Mouse (Mus musculus): ENCODE measurements around the gene Hdac4. TPM values are rescaled to one million over a fixed set of nuclear protein-coding genes. Genes with fewer than 3 reads are reported as not detected.

Hdac4 gene
- total RNA-seq, 2 experiments from 2014 or later = 45.9 to 95.4 TPM

- peak; percentile 52 to 57 for DNase-seq (ENCODE audit: low spot score in 2 of 2)
Observed at GRCm38 (mm10) chr1:92179489-92180006, 16.0 kb downstream of the Hdac4 start.

GRCm38 (mm10) chr1:92179070-92179469, 16.4 kb downstream of the Hdac4 start:
- peak in 1 of 2 experiments; percentile 29 for DNase-seq (ENCODE audit: low spot score in 2 of 2)

GRCm38 (mm10) chr1:92178021-92178895, 17.2 kb downstream of the Hdac4 start:
- peak in 1 of 2 experiments; percentile 36 for DNase-seq (ENCODE audit: low spot score in 2 of 2)

- DNase-seq (ENCODE audit: low spot score in 2 of 2) = no peak
Observed at GRCm38 (mm10) chr1:92177599-92177998, 17.9 kb downstream of the Hdac4 start.

GRCm38 (mm10) chr1:92177196-92177595, 18.3 kb downstream of the Hdac4 start:
- no peak for DNase-seq (ENCODE audit: low spot score in 2 of 2)

GRCm38 (mm10) chr1:92175266-92175665, 20.2 kb downstream of the Hdac4 start:
- no peak for DNase-seq (ENCODE audit: low spot score in 2 of 2)

GRCm38 (mm10) chr1:92174898-92175255, 20.6 kb downstream of the Hdac4 start:
- no peak for DNase-seq (ENCODE audit: low spot score in 2 of 2)

- no peak for DNase-seq (ENCODE audit: low spot score in 2 of 2)
Observed at GRCm38 (mm10) chr1:92174251-92174897, 21.1 kb downstream of the Hdac4 start.

DNA sequence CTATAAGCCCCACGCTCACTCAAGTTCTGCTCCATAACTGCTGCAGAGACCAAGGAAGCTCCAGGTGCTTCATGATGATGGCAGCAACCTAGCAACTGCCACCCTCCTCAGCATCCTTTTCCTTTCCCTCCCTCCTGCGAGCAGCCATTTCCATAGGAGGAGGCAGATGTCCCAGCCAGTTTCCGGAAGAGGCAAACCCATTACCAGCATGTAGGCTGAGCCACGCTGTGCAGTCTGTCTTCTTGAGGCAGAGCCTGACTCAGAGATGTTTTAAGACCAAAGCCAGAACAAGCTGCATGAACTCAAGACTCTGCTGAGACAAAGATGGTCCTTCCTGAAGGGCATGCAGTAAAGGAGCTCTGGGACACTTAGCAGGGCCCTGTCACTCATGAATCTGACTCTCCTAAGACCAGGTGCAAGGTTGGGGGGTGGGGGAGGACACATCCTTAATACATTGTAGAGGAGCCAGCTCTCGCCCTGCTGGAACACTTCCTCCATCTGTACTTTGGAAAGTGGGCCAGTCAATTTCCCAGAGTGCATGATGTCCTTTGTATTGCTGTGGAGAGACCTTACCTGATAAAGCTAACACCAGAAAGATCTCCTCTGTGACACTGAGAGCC, 24.8 kb downstream of the Hdac4 start:
- DNase-seq (ENCODE audit: low spot score in 2 of 2) = no peak

GRCm38 (mm10) chr1:92169776-92170055, 25.8 kb downstream of the Hdac4 start:
- no peak for DNase-seq (ENCODE audit: low spot score in 2 of 2)

- DNase-seq (ENCODE audit: low spot score in 2 of 2) = no peak
Observed at GRCm38 (mm10) chr1:92168900-92169775, 26.4 kb downstream of the Hdac4 start.

GRCm38 (mm10) chr1:92163932-92164331, 31.6 kb downstream of the Hdac4 start:
- no peak for DNase-seq (ENCODE audit: low spot score in 2 of 2)

DNA sequence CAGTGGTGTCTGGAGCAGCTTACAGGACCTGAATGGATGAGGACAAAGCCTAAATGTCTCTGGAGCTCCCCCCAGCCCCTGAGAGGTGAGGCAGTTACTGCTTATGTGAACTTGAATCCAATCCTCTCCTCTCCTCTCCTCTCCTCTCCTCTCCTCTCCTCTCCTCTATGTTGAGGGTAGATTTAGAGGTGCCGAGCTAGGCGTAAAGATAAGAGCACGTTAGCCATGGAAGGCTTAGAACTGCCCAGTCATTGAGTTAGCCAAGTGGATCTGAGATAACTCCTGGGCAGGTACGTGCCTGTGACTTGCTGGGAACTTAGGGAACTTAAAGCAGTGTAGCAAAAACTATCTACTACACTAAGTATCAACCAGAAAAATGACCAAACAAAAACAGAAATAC, 35.7 kb downstream of the Hdac4 start:
- no peak for DNase-seq (ENCODE audit: low spot score in 2 of 2)

DNA sequence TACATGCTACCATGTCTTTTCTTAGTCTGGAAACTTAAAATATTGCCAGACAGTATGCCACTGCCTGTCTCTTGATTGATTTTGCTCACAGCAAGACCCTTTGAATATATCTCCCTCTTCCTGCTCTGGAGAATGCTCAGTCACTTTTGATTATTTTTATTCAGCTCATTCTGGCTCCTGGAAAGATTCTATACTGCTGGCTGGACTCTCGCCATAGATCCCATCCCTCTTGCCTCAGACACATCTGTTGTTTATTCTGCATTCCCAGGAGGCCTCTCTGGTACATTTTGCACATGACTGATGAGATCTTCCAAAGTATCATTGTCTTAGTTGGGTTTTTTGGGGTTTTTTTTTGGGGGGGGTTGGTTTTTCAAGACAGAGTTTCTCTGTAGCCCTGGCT, 45.3 kb downstream of the Hdac4 start:
- DNase-seq (ENCODE audit: low spot score in 2 of 2) = no peak

DNA sequence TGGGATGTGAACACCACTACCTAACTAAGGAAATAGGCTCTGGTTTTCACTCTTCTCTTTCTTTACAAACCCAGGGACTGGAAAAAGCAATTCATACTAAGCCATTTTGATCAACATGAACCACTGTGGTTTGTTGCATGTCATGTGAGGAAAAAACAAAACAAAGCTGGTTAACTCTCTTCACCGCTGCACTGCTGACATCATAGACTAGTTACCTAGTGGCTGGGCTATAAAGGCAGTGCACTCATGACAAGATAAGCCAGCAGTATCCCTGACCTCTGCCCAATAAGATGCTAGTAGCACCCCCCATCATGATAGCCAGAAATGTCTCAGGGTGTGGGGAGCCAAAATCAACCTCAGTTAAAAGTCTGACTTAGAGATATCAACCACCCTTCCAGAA, 47.0 kb downstream of the Hdac4 start:
- DNase-seq (ENCODE audit: low spot score in 2 of 2) = no peak

DNA sequence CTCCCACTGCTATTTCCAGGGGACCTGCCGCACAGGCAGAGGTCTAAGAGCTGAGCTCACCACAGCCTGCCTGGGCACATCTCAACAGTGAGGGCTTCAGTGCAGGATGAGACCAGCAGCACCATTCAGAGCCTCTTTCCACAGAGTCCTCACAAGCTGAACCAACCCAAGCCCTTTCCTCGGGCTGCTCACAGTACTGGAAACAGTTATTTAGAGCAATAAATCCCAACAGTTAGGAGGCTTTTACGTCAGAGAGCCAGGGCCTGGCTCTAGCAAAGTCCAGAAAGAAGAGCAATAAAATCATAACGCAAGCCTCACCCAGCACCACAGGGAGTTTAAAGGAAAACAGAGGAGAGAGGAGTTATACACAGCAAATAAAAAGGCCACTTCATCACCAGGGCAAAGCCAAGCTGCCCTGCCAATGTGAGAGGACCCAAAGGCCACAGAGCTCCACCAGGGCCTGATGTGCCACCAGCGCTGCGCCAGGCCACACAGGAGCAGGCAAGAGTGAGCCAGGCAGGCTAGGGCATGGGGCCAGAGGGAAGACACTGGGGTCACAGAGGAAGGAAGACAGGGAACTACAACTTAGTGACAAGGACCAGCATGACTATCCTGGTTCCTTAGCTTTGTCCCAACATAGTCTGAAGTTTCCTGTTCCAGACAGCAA, 50.5 kb downstream of the Hdac4 start:
- no peak for DNase-seq (ENCODE audit: low spot score in 2 of 2)

GRCm38 (mm10) chr1:92143331-92143895, 52.1 kb downstream of the Hdac4 start:
- DNase-seq (ENCODE audit: low spot score in 2 of 2) = no peak

DNA sequence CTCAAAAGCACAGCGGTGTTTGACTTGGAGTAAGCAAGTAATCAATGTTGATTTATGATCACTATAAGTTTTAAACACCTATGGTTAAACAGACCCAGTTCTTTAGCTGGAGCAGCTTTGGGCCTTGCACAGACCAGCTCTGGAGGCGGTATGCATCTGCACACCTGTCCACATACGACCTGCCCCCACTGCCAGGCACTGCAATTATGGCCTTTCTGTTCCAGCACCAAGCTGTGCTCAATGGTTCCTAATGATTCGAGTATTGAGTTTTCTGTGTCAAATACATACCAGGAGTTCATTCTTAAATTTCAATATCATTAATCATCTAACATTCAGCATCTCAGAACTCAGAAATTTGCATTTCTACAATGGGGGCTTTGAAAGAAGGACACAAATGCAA, 52.7 kb downstream of the Hdac4 start:
- DNase-seq (ENCODE audit: low spot score in 2 of 2) = no peak

DNA sequence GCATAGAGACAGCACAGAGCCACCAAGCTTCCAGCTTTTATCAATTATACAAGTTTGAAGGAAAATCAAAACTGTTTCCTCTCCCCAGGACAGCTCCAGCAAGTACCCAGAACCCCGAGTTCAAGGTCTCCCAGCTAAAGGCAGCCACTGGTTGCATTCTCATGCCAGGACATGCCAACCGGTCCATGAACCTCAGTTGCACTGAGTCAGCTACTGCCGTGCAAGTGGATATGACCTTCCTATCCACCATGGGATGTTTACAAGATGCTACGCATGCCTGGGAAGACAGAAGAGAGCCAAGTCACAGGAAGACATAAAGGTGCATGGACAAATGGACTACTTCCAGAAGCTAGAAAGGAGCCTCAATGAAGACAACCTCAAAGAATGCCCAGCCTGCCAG, 56.5 kb downstream of the Hdac4 start:
- DNase-seq (ENCODE audit: low spot score in 2 of 2) = no peak
